Mouse (Mus musculus) brain, embryonic 14.5 days (tissue): ENCODE measurements around the gene Fam219a. TPM values are rescaled to one million over a fixed set of nuclear protein-coding genes. Genes with fewer than 3 reads are reported as not detected.

ENCODE experiments used
- DNase-seq: peaks from one replicate; pipeline ENCODE4 v3.0.0-alpha.2; 2011; ENCODE audit warnings: low read depth
- CTCF ChIP-seq: fragments of 200-500 bp; IDR thresholded peaks from 2 replicates; pipeline ENCODE4 v1.5.1; 2012; ENCODE audit warnings: inconsistent platforms, mild to moderate bottlenecking, moderate library complexity, borderline replicate concordance; ENCODE audit not compliant: insufficient read depth, insufficient read length; ENCODE audit errors: extremely low read depth
- POLR2A ChIP-seq: fragments of 200-500 bp; IDR thresholded peaks from 2 replicates; pipeline ENCODE4 v1.6.1; 2012; ENCODE audit warnings: mild to moderate bottlenecking, inconsistent platforms, borderline replicate concordance; ENCODE audit not compliant: poor library complexity, insufficient read depth, insufficient read length, severe bottlenecking; ENCODE audit errors: extremely low read depth
- polyA plus RNA-seq: library from polyadenylated mRNA; depleted of rRNA; stranded (reverse); fragments of >200 nt; gene quantifications from 2 replicates; pipeline ENCODE4 v1.2.3, GENCODE M21; 2012

Gene Fam219a
- polyA plus RNA-seq, 1 experiment: 97.8 TPM

DNA sequence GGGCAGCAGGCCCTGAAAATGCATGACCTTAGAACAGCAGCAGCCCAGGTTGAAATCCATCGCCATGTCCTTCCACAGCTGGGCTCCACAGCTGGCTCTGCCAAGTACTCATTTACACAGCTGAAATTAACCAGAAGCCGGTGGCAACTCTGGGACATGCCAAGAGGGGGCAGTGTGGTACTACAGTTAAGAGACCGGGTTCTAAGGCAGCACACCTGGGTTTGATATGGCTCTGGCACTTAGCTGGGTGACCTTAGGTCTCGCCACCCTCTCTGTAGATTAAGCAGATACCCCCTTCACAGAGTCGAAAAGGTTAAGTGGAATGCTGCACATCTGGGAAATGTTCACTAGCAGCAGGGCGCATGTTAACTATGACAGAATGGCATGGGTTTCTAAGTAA lies 16.8 kb downstream of the Fam219a start:
- DNase-seq: peak; percentile 78
- TF ChIP-seq POLR2A (no peak), CTCF (peak; percentile 78)

DNA sequence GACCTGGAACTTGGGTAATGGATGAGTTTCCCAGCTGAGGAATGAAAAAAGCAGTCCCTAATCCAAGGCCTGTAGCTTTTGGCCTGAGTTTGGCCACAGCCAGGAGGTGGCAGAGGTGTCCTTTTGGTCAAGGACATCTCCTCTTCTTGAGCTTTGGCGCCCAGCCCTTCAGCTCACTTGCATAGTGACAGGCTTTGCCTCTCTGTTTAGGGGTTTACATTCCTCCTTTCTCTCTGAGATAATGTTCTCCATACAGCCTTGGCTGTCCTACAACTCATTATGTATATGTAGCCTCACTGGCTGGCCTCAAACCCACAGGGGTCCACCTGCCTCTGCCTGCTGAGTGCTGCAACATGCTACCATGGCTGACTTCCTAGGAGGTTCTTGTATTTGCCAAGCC lies 22.3 kb downstream of the Fam219a start:
- TF ChIP-seq POLR2A: no peak
- TF ChIP-seq CTCF: no peak
- DNase-seq: no peak

DNA sequence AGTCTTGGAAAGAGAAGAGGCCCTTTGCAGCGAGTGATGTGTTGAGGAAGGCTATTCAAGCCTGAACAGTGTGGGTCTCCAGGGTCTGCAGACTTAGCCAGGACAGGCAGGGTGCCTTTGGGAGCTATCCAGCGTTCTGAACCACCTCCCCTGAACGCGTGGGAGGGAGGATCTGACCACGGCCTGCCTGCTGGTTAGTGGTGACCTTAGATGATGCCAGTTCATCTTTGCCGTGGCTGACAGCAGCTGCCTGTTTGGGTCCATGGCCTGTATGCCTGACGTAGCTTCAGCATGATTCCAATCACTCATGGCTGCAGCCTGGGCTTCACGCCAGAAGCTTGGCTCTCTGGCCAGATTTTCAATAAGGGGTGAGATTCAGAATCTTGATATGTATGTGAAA lies 23.4 kb downstream of the Fam219a start:
- TF ChIP-seq POLR2A (no peak), CTCF (no peak)
- peak; percentile 63 for DNase-seq

DNA sequence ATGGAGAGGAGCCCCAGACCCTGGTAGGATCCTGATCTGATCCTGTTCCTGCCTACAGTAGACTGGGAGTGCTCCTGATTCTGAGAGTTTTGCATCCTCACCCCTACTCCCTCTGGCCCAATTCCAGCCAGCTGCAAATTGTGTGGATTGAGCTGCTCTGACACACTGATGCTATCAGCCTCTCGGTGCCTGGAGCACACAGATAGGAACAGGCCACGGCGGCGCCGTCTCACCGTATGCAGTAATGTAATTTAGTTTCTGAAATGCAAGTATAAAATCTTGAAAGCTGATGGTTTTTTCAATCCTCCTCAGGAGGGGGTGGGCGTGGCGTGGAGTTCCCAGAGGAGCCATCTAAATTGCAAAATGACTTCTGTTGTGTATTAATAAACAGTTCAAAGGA lies 27.2 kb downstream of the Fam219a start:
- peak; percentile 51 for DNase-seq
- no peak for TF ChIP-seq CTCF
- TF ChIP-seq POLR2A: no peak

DNA sequence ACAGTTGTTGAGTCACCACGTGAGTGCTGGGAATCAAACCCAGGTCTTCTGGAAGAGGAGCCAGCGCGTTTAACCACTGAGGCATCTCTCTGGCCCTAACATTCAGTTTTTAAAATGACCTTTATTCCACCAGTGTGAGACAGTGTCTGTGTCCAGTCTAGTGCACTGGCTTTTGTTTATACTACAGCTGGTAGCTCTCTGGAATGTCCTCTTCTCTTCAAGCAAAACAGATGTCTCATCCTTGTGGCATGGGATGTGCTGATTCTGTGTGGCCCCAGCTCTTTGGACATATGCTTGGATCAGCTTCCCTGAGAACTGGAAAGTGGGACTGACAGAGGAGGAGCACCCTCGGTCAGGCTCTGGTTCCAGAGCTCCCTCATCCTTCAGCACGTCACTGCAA lies 34.5 kb downstream of the Fam219a start:
- DNase-seq: no peak
- TF ChIP-seq CTCF: no peak
- no peak for TF ChIP-seq POLR2A

DNA sequence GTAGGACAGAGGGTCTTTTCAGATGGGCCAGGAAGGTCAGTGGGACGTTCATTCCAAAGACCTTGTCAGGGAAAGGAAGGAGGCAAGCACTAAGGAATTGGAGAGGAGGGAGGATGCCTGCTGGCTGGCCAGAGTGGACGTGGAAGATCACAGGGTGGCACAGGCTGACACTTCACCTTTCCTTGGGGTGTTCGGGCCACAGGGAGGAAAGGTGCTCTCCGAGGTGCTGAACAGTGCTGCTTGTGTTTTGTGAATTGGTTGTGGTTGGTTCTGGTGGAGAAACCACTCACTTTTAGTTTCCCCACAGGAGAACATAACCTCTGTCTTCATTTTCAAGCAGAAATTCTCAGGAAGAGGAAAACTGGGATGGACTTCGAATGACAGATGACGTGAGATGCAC lies 36.9 kb downstream of the Fam219a start:
- TF ChIP-seq POLR2A (no peak), CTCF (no peak)
- DNase-seq: no peak

DNA sequence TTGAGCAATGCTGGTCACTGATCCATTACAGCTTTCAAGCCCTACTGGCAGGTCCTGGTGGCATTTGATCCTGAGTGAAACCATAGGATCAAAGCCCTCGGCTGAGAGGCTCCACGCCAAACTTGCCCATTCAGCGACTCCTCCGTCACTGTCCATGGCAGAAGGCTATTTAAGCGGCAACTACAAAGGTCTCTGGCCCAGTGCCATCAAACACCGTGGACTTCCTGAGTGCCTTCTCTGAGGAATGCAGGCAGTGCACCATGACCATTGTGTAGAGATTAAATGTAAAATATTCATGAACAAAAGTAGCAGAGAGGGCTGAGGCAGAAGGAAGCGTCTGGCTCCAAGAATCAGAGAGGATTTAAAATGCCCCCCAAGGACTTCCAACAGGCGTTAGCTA lies 41.3 kb downstream of the Fam219a start:
- DNase-seq: peak; percentile 81
- no peak for TF ChIP-seq CTCF
- no peak for TF ChIP-seq POLR2A

DNA sequence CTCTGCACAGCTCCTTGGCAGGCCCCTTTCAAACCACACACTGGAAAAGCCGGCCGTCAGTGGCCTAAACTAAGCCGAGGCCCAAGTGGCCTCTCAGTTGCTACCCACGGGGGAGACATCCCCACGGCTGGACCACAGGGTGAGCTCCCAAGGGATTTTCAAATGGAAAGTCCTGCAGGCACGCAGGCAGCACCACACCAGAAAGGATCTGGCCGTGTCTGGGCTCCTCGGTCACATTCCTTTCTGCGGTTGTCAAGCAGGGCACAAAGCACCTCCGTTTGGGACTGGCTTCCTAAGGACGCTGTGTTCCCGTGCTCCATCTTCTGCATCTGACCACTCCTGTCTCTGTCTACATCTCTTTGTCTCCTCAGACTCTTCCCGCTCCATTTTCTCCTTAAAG lies 42.3 kb downstream of the Fam219a start:
- DNase-seq: peak; percentile 47
- no peak for TF ChIP-seq CTCF
- no peak for TF ChIP-seq POLR2A

DNA sequence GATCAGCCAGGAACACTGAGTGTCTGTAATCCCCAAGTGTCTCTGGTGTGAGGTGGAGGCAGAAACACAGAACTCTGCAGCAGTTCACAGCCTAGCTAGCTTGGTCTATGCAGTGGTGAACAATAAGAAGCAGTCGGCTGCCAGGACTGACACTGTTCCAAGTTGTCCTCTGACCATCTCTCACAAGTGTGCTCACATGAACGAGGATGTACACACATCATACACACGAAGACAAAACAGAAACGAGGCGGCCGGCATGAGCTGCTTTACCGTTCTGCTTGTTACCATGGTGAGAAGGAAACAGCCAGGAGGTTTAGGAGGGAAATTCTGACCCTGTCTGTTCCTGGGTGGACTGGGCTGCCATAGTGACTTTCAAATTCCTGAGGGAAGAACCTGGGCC lies 42.8 kb downstream of the Fam219a start:
- peak; percentile 52 for DNase-seq

DNA sequence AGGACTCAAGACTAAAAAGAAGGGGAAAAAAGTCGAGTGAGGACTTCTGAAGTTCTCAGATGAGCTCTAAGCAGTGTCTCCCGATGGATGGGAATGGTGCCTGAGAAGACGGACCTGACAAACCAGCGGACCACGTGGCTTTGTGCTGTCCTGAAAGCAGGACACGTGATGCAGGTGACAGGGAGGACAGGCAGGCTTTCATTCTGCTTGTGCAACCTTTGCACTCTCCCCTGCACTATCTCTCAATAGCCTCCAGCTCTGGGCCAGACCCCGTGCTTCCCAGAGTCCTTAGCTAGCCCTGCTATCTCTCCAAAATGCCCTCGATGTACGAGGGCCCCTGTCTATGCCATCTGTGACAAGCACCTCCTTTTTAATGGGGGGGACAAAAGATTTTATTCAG lies 44.5 kb downstream of the Fam219a start:
- no peak for DNase-seq
- TF ChIP-seq POLR2A: no peak
- no peak for TF ChIP-seq CTCF

More for the DNA sequence above, 42.8 kb downstream of the Fam219a start:
- TF ChIP-seq POLR2A: no peak
- TF ChIP-seq CTCF: no peak

DNA sequence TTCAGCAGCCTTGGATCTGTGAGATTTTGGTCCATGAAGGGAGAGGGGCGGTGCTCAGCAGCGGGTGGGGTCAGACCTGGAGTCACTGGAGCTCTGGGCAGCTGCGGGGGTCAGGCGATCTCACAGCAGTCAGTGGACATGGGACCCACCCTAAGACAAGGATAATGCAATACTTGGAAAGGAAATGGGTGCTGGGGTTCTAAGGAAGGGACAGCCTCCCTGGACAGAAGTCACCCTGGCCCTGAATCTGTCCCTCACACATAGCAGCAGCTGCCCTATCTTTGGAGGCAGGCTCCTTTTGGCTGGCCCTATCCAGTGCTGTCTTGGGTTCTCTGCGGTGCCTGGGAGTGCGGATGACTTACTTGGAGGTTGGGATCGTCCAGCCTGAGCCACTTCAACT lies 45.5 kb downstream of the Fam219a start:
- no peak for TF ChIP-seq POLR2A
- TF ChIP-seq CTCF: no peak
- no peak for DNase-seq

DNA sequence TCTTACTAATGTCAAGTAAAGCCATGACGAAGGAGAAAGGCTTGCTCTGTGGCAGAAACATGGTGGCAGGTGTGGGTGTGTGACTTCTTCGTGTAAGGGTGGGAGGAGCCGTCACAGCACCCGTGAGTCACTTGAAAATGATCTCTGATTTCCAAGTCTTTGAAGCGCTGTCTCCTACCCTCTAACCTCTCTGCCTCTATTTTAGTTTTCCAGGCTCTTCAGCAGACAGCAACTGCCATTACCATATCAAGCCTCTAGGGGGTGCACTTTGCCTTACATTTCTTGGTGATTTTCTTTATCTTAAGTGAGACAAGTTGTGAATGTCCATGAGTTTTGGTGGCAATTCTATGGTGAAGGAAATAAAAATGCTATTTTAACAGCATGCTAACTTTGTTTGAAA lies 46.5 kb downstream of the Fam219a start:
- DNase-seq: peak; percentile 82
- TF ChIP-seq POLR2A: no peak
- TF ChIP-seq CTCF: peak; percentile 66; the same call in 1 of the 2 replicates

DNA sequence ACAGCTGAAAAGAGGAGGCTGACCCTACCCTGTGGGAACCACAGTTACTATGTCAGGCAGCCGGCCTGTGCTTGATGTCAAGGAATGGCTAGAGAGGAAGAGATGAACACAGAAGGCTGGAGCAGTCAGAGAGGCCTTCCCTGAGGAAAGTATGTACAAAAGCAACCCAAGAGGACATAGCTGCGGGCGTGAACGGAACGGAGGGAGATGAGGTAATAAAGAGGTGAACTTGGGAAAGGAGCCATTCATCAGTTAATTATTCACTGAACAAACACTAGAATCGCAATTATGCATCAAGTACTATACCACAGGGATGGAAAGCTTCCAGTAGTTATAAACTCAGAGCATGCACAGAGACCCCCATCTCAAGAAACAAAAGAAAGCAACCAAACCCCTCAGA lies 47.2 kb downstream of the Fam219a start:
- peak; percentile 70 for DNase-seq
- TF ChIP-seq POLR2A: no peak

DNA sequence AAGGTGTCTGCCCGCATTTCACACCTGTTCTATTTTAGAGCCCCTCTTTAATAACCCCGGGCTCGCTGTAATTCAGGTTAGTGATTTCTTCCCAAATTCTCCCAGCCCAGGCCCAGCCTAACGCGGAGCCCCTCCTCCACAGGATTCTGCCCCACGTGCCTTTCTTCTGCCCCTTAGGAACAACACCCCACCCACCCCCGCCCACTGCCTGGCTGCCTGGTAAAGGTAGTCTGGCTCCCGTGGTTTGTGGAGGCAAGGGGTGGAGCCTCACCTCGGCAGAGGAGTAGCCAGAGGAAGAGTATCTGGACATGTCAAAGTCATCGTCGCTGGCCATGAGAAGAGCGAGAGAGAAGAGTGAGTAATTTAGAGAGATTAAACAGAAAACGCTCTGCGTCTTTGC lies 48.7 kb downstream of the Fam219a start:
- no peak for TF ChIP-seq CTCF
- no peak for TF ChIP-seq POLR2A
- DNase-seq: no peak
